Mouse (Mus musculus) C2C12 (cell line): Measurements from ENCODE around the gene Lmo1.

ENCODE experiments used
- CTCF ChIP-seq: IDR thresholded peaks from one replicate; pipeline ENCODE4 v1.5.1; 2011; ENCODE audit not compliant: control insufficient read depth, insufficient read depth, insufficient read length
- MYOG ChIP-seq: IDR thresholded peaks from one replicate; pipeline ENCODE4 v1.6.1; 2011; ENCODE audit not compliant: control insufficient read depth, insufficient read length; ENCODE audit errors: extremely low read depth

- TF ChIP-seq CTCF (no peak), MYOG (no peak)
Observed at GRCm38 (mm10) chr7:109153538-109153937, 21.5 kb downstream of the Lmo1 start.
